Mouse (Mus musculus): Measurements from ENCODE around the gene Crip1. TPM values are rescaled to one million over a fixed set of nuclear protein-coding genes. Genes with fewer than 3 reads are reported as not detected.
A peak's percentile ranks its signal among the peaks of the same experiment; 100 is the strongest.

Gene Crip1
- polyA plus RNA-seq, 1 experiment from 2014 or later: 426 TPM

- ATAC-seq: peak; percentile 16
- Histone ChIP-seq H3K9ac (peak overlapping the region; percentile 35; the same call in 1 of the 2 replicates), H3K4me2 (replicated peaks) (peak overlapping the region; percentile 88), H3K27me3 (replicated peaks) (peaks cover 16% of the 10 kb centered on the region; the same call in 1 of the 2 replicates), H3K9me3 (no peaks in the 10 kb centered on the region), H3K36me3 (peaks cover 7% of the 10 kb centered on the region; the same call in 1 of the 2 replicates), H3K4me3 (replicated peaks) (peak overlapping the region; percentile 47), H3K27ac (peak overlapping the region; percentile 71), H3K4me1 (replicated peaks) (peaks cover 63% of the 10 kb centered on the region)
- 16% methylated on average over 15 of the region's 15 CpGs for WGBS
These were observed 3.8 kb upstream of the Crip1 start for GRCm38 (mm10) chr12:113142021-113142975.

DNA sequence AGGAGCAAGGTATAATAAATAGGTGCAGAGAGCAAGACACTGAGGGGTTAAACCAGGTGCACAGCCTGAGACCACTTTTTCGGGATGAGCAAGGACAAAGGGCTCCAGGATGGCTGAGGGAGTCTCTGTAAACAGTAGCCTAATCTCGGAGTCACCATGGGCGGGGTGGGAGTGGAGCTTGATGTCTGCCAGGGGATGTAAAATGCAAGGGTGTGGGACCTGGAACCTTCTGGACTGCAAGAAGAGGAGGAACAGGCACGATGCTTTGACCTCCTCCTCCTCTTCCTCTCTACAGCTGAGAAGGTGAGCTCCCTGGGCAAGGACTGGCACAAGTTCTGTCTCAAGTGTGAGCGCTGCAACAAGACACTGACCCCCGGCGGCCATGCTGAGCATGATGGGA, 3.0 kb upstream of the Crip1 start:
- no peaks in the 10 kb centered on the region for H3K36me3 ChIP-seq
- no peaks in the 10 kb centered on the region for H3K9me3 ChIP-seq
- H3K4me3 ChIP-seq (replicated peaks): peak overlapping the region; percentile 47; the same call in 1 of the 2 replicates
- peak overlapping the region; percentile 88 for H3K4me2 ChIP-seq (replicated peaks)
- H3K9ac ChIP-seq: no peak overlapping the region
- WGBS: 46% methylated on average over 7 of the region's 7 CpGs
- ATAC-seq: no peak
- peaks cover 67% of the 10 kb centered on the region for H3K4me1 ChIP-seq (replicated peaks)
- H3K27ac ChIP-seq: peak overlapping the region; percentile 62; the same call in 1 of the 2 replicates
- peaks cover 16% of the 10 kb centered on the region; the same call in 1 of the 2 replicates for H3K27me3 ChIP-seq (replicated peaks)

DNA sequence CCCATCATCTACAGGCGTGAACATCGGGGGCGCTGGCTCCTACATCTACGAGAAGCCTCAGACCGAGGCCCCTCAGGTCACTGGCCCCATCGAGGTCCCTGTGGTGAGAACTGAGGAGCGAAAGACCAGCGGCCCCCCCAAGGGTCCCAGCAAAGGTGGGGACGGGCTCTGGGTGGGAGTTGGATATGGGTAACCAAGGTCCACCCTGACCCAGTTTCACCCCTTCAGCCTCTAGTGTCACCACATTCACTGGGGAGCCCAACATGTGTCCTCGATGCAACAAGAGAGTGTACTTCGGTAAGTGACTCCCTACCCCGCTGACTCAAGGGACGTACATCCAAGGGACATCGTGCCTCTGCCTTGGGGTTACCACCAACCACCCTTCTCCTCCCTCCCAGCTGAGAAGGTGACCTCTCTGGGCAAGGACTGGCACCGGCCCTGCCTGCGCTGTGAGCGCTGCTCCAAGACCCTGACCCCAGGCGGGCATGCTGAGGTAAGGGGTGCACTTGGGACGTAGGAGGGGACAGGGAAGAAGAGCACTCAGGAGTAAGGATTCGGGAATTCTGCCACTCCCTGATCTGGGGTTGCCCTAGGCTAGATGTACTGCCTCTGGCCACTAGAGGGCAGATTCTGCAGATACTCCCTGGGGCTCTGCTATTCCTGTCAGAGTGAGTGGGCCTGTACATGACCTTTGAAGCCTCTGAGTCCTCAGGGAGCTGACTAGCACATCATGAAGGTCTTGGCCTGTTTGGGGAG, 1.9 kb upstream of the Crip1 start:
- H3K36me3 ChIP-seq: no peaks in the 10 kb centered on the region
- no peak overlapping the region for H3K4me2 ChIP-seq (replicated peaks)
- ATAC-seq: no peak
- H3K9ac ChIP-seq: no peak overlapping the region
- no peak overlapping the region for H3K4me3 ChIP-seq (replicated peaks)
- H3K27ac ChIP-seq: no peak overlapping the region
- H3K9me3 ChIP-seq: no peaks in the 10 kb centered on the region
- H3K27me3 ChIP-seq (replicated peaks): peaks cover 16% of the 10 kb centered on the region; the same call in 1 of the 2 replicates
- WGBS: 84% methylated on average over 20 of the region's 20 CpGs
- H3K4me1 ChIP-seq (replicated peaks): peaks cover 68% of the 10 kb centered on the region

GRCm38 (mm10) chr12:113144886-113145285, 1.2 kb upstream of the Crip1 start:
- Histone ChIP-seq H3K9me3 (no peaks in the 10 kb centered on the region), H3K4me3 (replicated peaks) (no peak overlapping the region), H3K27ac (no peak overlapping the region), H3K36me3 (no peaks in the 10 kb centered on the region), H3K4me1 (replicated peaks) (peaks cover 61% of the 10 kb centered on the region), H3K27me3 (replicated peaks) (peaks cover 20% of the 10 kb centered on the region; the same call in 1 of the 2 replicates), H3K4me2 (replicated peaks) (no peak overlapping the region), H3K9ac (no peak overlapping the region)
- 93% methylated on average over 16 of the region's 16 CpGs for WGBS
- no peak for ATAC-seq

GRCm38 (mm10) chr12:113145591-113145990, 525 bp upstream of the Crip1 start:
- Histone ChIP-seq H3K4me2 (replicated peaks) (no peak overlapping the region), H3K27ac (no peak overlapping the region), H3K9ac (no peak overlapping the region), H3K36me3 (no peaks in the 10 kb centered on the region), H3K27me3 (replicated peaks) (peaks cover 21% of the 10 kb centered on the region), H3K9me3 (no peaks in the 10 kb centered on the region), H3K4me3 (replicated peaks) (no peak overlapping the region), H3K4me1 (replicated peaks) (peaks cover 54% of the 10 kb centered on the region)
- 90% methylated on average over 5 of the region's 5 CpGs for WGBS
- no peak for ATAC-seq

- no peak overlapping the region for H3K27ac ChIP-seq
- 79% methylated on average over 8 of the region's 8 CpGs for WGBS
- H3K9me3 ChIP-seq: no peaks in the 10 kb centered on the region
- H3K4me1 ChIP-seq (replicated peaks): peaks cover 46% of the 10 kb centered on the region
- no peak overlapping the region for H3K4me2 ChIP-seq (replicated peaks)
- no peak for ATAC-seq
- peaks cover 6% of the 10 kb centered on the region for H3K27me3 ChIP-seq (replicated peaks)
- H3K4me3 ChIP-seq (replicated peaks): no peak overlapping the region
- H3K36me3 ChIP-seq: no peaks in the 10 kb centered on the region
- no peak overlapping the region for H3K9ac ChIP-seq
These were observed 1.4 kb downstream of the Crip1 start for GRCm38 (mm10) chr12:113147481-113147880.

DNA sequence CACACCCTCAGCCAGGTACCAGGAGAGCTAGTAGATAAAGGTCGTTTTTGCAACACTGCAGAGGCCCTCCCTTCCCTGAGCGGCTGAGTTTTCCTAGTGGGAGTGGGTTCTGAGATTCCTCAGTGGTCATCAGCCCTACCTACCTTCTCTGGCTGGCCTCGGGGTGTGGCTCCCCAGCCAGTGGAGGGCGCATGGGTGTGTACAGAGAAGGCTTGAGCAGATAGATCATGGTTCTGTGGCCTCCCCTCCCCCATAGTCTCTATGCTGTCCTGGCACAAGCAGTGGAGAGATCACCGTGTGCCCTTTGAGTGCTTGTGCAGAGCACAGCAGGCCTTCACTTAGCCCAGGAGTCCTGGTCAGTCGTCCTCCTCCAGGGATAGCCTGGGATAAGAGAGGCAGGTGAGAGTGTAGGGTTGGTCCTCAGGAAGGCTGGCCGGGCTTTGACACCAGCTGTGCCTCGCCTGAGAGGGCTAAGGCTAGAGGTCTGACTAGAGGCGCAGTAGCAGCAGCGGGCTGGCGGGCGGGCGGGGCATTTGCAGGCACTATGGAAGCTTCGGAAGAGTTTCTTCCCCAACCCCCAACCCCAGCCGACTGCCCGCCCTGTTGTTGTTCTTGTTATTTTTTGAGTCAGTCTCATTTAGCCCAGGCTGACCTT, 2.4 kb downstream of the Crip1 start:
- H3K27ac ChIP-seq: no peak overlapping the region
- H3K36me3 ChIP-seq: no peaks in the 10 kb centered on the region
- H3K27me3 ChIP-seq (replicated peaks): peaks cover 6% of the 10 kb centered on the region
- 43% methylated on average over 16 of the region's 16 CpGs for WGBS
- peaks cover 35% of the 10 kb centered on the region for H3K4me1 ChIP-seq (replicated peaks)
- H3K9me3 ChIP-seq: no peaks in the 10 kb centered on the region
- H3K4me3 ChIP-seq (replicated peaks): no peak overlapping the region
- no peak overlapping the region for H3K4me2 ChIP-seq (replicated peaks)
- 0 out of 2 replicates have a peak, but pooled peaks have one; percentile 7 for ATAC-seq
- H3K9ac ChIP-seq: no peak overlapping the region

- no peak overlapping the region for H3K27ac ChIP-seq
- H3K9me3 ChIP-seq: no peaks in the 10 kb centered on the region
- no peak overlapping the region for H3K4me3 ChIP-seq (replicated peaks)
- H3K36me3 ChIP-seq: 0 out of 2 replicates have a peak, but pooled peaks cover 4% of the 10 kb centered on the region
- peaks cover 6% of the 10 kb centered on the region for H3K27me3 ChIP-seq (replicated peaks)
- H3K4me1 ChIP-seq (replicated peaks): peaks cover 36% of the 10 kb centered on the region
- WGBS: 66% methylated on average over 4 of the region's 4 CpGs
- no peak overlapping the region for H3K9ac ChIP-seq
- no peak overlapping the region for H3K4me2 ChIP-seq (replicated peaks)
- ATAC-seq: no peak
These were observed 3.2 kb downstream of the Crip1 start for GRCm38 (mm10) chr12:113149341-113149740.

- Histone ChIP-seq H3K4me3 (replicated peaks) (no peak overlapping the region), H3K36me3 (0 out of 2 replicates have a peak, but pooled peaks cover 4% of the 10 kb centered on the region), H3K9ac (no peak overlapping the region), H3K9me3 (no peaks in the 10 kb centered on the region), H3K4me2 (replicated peaks) (no peak overlapping the region), H3K4me1 (replicated peaks) (peaks cover 42% of the 10 kb centered on the region), H3K27ac (no peak overlapping the region), H3K27me3 (replicated peaks) (peaks cover 6% of the 10 kb centered on the region)
- 74% methylated on average over 3 of the region's 3 CpGs for WGBS
- no peak for ATAC-seq
These were observed 3.8 kb downstream of the Crip1 start for GRCm38 (mm10) chr12:113149896-113150295.

- H3K9ac ChIP-seq: no peak overlapping the region
- H3K27me3 ChIP-seq (replicated peaks): peaks cover 6% of the 10 kb centered on the region
- no peak for ATAC-seq
- no peaks in the 10 kb centered on the region for H3K9me3 ChIP-seq
- WGBS: 76% methylated on average over 4 of the region's 4 CpGs
- H3K4me3 ChIP-seq (replicated peaks): no peak overlapping the region
- H3K4me2 ChIP-seq (replicated peaks): no peak overlapping the region; the same call in 1 of the 2 replicates
- 0 out of 2 replicates have a peak, but pooled peaks cover 4% of the 10 kb centered on the region for H3K36me3 ChIP-seq
- peaks cover 47% of the 10 kb centered on the region for H3K4me1 ChIP-seq (replicated peaks)
- no peak overlapping the region for H3K27ac ChIP-seq
These were observed 4.5 kb downstream of the Crip1 start for GRCm38 (mm10) chr12:113150591-113150990.

DNA sequence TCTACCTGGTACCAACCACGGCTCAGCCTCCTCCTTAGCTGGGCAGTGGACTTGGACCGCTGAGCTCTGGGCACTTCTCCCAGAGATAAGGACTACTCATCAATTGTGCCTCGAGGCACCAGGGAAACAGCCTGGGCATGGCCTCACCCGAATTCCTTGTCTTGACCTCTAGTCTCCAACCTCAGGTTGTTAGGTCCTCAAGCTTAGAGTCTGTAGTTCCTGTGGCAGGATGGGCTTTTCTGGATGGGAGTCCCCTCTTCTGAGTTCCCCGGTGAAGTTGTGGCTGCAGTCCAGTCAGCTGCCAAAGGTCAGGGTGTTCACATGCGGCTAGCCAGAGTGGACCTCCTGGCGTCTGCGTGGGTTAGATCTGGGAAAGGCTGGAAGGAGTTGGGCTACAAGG, 4.9 kb downstream of the Crip1 start:
- WGBS: 64% methylated on average over 8 of the region's 8 CpGs
- H3K4me3 ChIP-seq (replicated peaks): no peak overlapping the region
- H3K27me3 ChIP-seq (replicated peaks): peaks cover 6% of the 10 kb centered on the region
- 0 out of 2 replicates have a peak, but pooled peaks cover 4% of the 10 kb centered on the region for H3K36me3 ChIP-seq
- H3K4me1 ChIP-seq (replicated peaks): peaks cover 43% of the 10 kb centered on the region
- no peak overlapping the region for H3K27ac ChIP-seq
- no peak overlapping the region for H3K9ac ChIP-seq
- H3K4me2 ChIP-seq (replicated peaks): peak overlapping the region; percentile 90; the same call in 1 of the 2 replicates
- H3K9me3 ChIP-seq: no peaks in the 10 kb centered on the region
- no peak for ATAC-seq

All from intestine, embryonic 15.5 days (tissue).